Mouse (Mus musculus) thymus, adult 2 months (tissue): ENCODE results near the gene Prm2.
A peak's percentile ranks its signal among the peaks of the same experiment; 100 is the strongest.

ENCODE experiments used
- CTCF ChIP-seq: fragments of 200-500 bp; IDR thresholded peaks from 2 replicates; pipeline ENCODE4 v1.5.1; 2012; ENCODE audit warnings: mild to moderate bottlenecking, control low read depth, low read length, moderate library complexity, borderline replicate concordance; ENCODE audit not compliant: control insufficient read depth, poor library complexity, insufficient read depth; ENCODE audit errors: extremely low read depth
- POLR2A ChIP-seq: fragments of 200-500 bp; IDR thresholded peaks from 2 replicates; pipeline ENCODE4 v1.6.1; 2012; ENCODE audit warnings: mild to moderate bottlenecking, low read length, control low read depth, moderate library complexity; ENCODE audit not compliant: control insufficient read depth, poor library complexity, insufficient read depth; ENCODE audit errors: extremely low read depth

- TF ChIP-seq CTCF (no peak), POLR2A (0 out of 2 replicates have a peak, but pooled peaks have one; percentile 16)
Measured at GRCm38 (mm10) chr16:10843486-10844318, 47.8 kb upstream of the Prm2 start.
